Mouse (Mus musculus): Measurements from ENCODE around the gene Ptprd. TPM values are rescaled to one million over a fixed set of nuclear protein-coding genes. Genes with fewer than 3 reads are reported as not detected.

Ptprd gene
- polyA plus RNA-seq, 1 experiment from 2014 or later = 112 TPM

GRCm38 (mm10) chr4:76750709-76751108 is 1461.1 kb downstream of the Ptprd start:
- Histone ChIP-seq H3K27me3 (ENCODE audit: control insufficient read depth, insufficient read depth, low read length) (no peaks in the 10 kb centered on the region), H3K27ac (no peak overlapping the region), H3K9me3 (ENCODE audit: control insufficient read depth, low read length) (no peaks in the 10 kb centered on the region), H3K9ac (no peak overlapping the region), H3K4me3 (replicated peaks; ENCODE audit: low read length) (no peak overlapping the region), H3K36me3 (replicated peaks; ENCODE audit: control insufficient read depth, insufficient read depth) (no peaks in the 10 kb centered on the region), H3K4me1 (replicated peaks; ENCODE audit: control insufficient read depth, insufficient read depth, low read length) (no peaks in the 10 kb centered on the region), H3K4me2 (replicated peaks) (no peak overlapping the region)
- 25% methylated on average over 2 of the region's 2 CpGs for WGBS
- ATAC-seq (ENCODE audit: low FRiP score) = peak; percentile 59; the same call in 1 of the 2 replicates
- DNase-seq (ENCODE audit: low spot score) = peak; percentile 63

- no peak overlapping the region for H3K9ac ChIP-seq
- no peaks in the 10 kb centered on the region for H3K27me3 ChIP-seq (ENCODE audit: control insufficient read depth, insufficient read depth, low read length)
- ATAC-seq (ENCODE audit: low FRiP score) (no peak), DNase-seq (ENCODE audit: low spot score) (no peak)
- no peaks in the 10 kb centered on the region for H3K36me3 ChIP-seq (replicated peaks; ENCODE audit: control insufficient read depth, insufficient read depth)
- H3K9me3 ChIP-seq (ENCODE audit: control insufficient read depth, low read length) = no peaks in the 10 kb centered on the region
- H3K4me3 ChIP-seq (replicated peaks; ENCODE audit: low read length) = no peak overlapping the region
- 72% methylated on average over 1 of the region's 1 CpGs for WGBS
- H3K4me2 ChIP-seq (replicated peaks) = no peak overlapping the region
- no peak overlapping the region for H3K27ac ChIP-seq
- H3K4me1 ChIP-seq (replicated peaks; ENCODE audit: control insufficient read depth, insufficient read depth, low read length) = no peaks in the 10 kb centered on the region
Observed at GRCm38 (mm10) chr4:76735831-76736230, 1475.9 kb downstream of the Ptprd start.

DNA sequence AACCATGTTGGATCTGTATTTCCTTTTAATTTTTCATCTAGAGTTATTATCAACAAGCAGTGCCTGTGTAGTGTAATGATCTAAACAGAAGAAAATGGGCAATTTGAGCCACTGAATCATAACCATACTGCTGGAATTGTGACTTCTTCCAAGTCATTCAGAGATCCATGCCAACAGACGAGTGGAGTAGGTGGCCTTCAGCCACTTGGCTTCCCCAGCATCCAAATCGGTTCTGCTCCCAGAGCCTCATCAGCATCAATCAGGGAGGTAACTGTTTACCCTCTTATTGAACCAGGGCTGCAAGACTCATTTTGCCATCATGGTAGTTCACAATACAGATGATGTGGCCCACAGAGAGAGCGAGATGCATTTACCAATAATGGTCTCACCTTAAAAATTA is 1536.0 kb downstream of the Ptprd start:
- no peaks in the 10 kb centered on the region for H3K4me1 ChIP-seq (replicated peaks; ENCODE audit: control insufficient read depth, insufficient read depth, low read length)
- WGBS = 92% methylated on average over 3 of the region's 3 CpGs
- H3K4me3 ChIP-seq (replicated peaks; ENCODE audit: low read length) = no peak overlapping the region
- no peaks in the 10 kb centered on the region for H3K9me3 ChIP-seq (ENCODE audit: control insufficient read depth, low read length)
- no peak overlapping the region for H3K4me2 ChIP-seq (replicated peaks)
- no peaks in the 10 kb centered on the region for H3K36me3 ChIP-seq (replicated peaks; ENCODE audit: control insufficient read depth, insufficient read depth)
- H3K27ac ChIP-seq = no peak overlapping the region
- DNase-seq (ENCODE audit: low spot score) = no peak
- H3K27me3 ChIP-seq (ENCODE audit: control insufficient read depth, insufficient read depth, low read length) = no peaks in the 10 kb centered on the region
- ATAC-seq (ENCODE audit: low FRiP score) = no peak
- no peak overlapping the region for H3K9ac ChIP-seq

GRCm38 (mm10) chr4:76673224-76673623 is 1538.5 kb downstream of the Ptprd start:
- H3K9me3 ChIP-seq (ENCODE audit: control insufficient read depth, low read length) = no peaks in the 10 kb centered on the region
- H3K36me3 ChIP-seq (replicated peaks; ENCODE audit: control insufficient read depth, insufficient read depth) = no peaks in the 10 kb centered on the region
- H3K27me3 ChIP-seq (ENCODE audit: control insufficient read depth, insufficient read depth, low read length) = no peaks in the 10 kb centered on the region
- H3K4me1 ChIP-seq (replicated peaks; ENCODE audit: control insufficient read depth, insufficient read depth, low read length) = no peaks in the 10 kb centered on the region
- H3K9ac ChIP-seq = no peak overlapping the region
- no peak overlapping the region for H3K27ac ChIP-seq
- DNase-seq (ENCODE audit: low spot score) (no peak), ATAC-seq (ENCODE audit: low FRiP score) (no peak)
- no peak overlapping the region for H3K4me3 ChIP-seq (replicated peaks; ENCODE audit: low read length)
- no peak overlapping the region for H3K4me2 ChIP-seq (replicated peaks)

- H3K9me3 ChIP-seq (ENCODE audit: control insufficient read depth, low read length) = no peaks in the 10 kb centered on the region
- H3K9ac ChIP-seq = no peak overlapping the region
- ATAC-seq (ENCODE audit: low FRiP score) (no peak), DNase-seq (ENCODE audit: low spot score) (no peak)
- no peak overlapping the region for H3K4me3 ChIP-seq (replicated peaks; ENCODE audit: low read length)
- H3K27ac ChIP-seq = no peak overlapping the region
- H3K4me1 ChIP-seq (replicated peaks; ENCODE audit: control insufficient read depth, insufficient read depth, low read length) = no peaks in the 10 kb centered on the region
- H3K36me3 ChIP-seq (replicated peaks; ENCODE audit: control insufficient read depth, insufficient read depth) = no peaks in the 10 kb centered on the region
- no peaks in the 10 kb centered on the region for H3K27me3 ChIP-seq (ENCODE audit: control insufficient read depth, insufficient read depth, low read length)
- H3K4me2 ChIP-seq (replicated peaks) = no peak overlapping the region
Observed at GRCm38 (mm10) chr4:76672653-76673052, 1539.1 kb downstream of the Ptprd start.

- Histone ChIP-seq H3K27ac (no peak overlapping the region), H3K36me3 (replicated peaks; ENCODE audit: control insufficient read depth, insufficient read depth) (no peaks in the 10 kb centered on the region), H3K4me2 (replicated peaks) (no peak overlapping the region), H3K4me3 (replicated peaks; ENCODE audit: low read length) (no peak overlapping the region), H3K4me1 (replicated peaks; ENCODE audit: control insufficient read depth, insufficient read depth, low read length) (no peaks in the 10 kb centered on the region), H3K27me3 (ENCODE audit: control insufficient read depth, insufficient read depth, low read length) (no peaks in the 10 kb centered on the region), H3K9me3 (ENCODE audit: control insufficient read depth, low read length) (no peaks in the 10 kb centered on the region), H3K9ac (no peak overlapping the region)
- DNase-seq (ENCODE audit: low spot score) (no peak), ATAC-seq (ENCODE audit: low FRiP score) (no peak)
- 76% methylated on average over 4 of the region's 4 CpGs for WGBS
Observed at GRCm38 (mm10) chr4:76661725-76662124, 1550.0 kb downstream of the Ptprd start.

GRCm38 (mm10) chr4:76660146-76660545 is 1551.6 kb downstream of the Ptprd start:
- Histone ChIP-seq H3K36me3 (replicated peaks; ENCODE audit: control insufficient read depth, insufficient read depth) (no peaks in the 10 kb centered on the region), H3K27ac (no peak overlapping the region), H3K27me3 (ENCODE audit: control insufficient read depth, insufficient read depth, low read length) (no peaks in the 10 kb centered on the region), H3K9me3 (ENCODE audit: control insufficient read depth, low read length) (no peaks in the 10 kb centered on the region), H3K4me1 (replicated peaks; ENCODE audit: control insufficient read depth, insufficient read depth, low read length) (no peaks in the 10 kb centered on the region), H3K4me3 (replicated peaks; ENCODE audit: low read length) (no peak overlapping the region), H3K9ac (no peak overlapping the region), H3K4me2 (replicated peaks) (no peak overlapping the region)
- ATAC-seq (ENCODE audit: low FRiP score) (no peak), DNase-seq (ENCODE audit: low spot score) (no peak)
- 94% methylated on average over 2 of the region's 2 CpGs for WGBS

GRCm38 (mm10) chr4:76656734-76657133 is 1555.0 kb downstream of the Ptprd start:
- 81% methylated on average over 3 of the region's 3 CpGs for WGBS
- ATAC-seq (ENCODE audit: low FRiP score) = no peak
- H3K36me3 ChIP-seq (replicated peaks; ENCODE audit: control insufficient read depth, insufficient read depth) = no peaks in the 10 kb centered on the region
- no peak overlapping the region for H3K4me2 ChIP-seq (replicated peaks)
- no peaks in the 10 kb centered on the region for H3K4me1 ChIP-seq (replicated peaks; ENCODE audit: control insufficient read depth, insufficient read depth, low read length)
- no peak overlapping the region for H3K9ac ChIP-seq
- H3K4me3 ChIP-seq (replicated peaks; ENCODE audit: low read length) = no peak overlapping the region
- H3K9me3 ChIP-seq (ENCODE audit: control insufficient read depth, low read length) = no peaks in the 10 kb centered on the region
- no peak for DNase-seq (ENCODE audit: low spot score)
- no peaks in the 10 kb centered on the region for H3K27me3 ChIP-seq (ENCODE audit: control insufficient read depth, insufficient read depth, low read length)
- no peak overlapping the region for H3K27ac ChIP-seq

- DNase-seq (ENCODE audit: low spot score) (no peak), ATAC-seq (ENCODE audit: low FRiP score) (no peak)
- Histone ChIP-seq H3K4me2 (replicated peaks) (no peak overlapping the region), H3K27ac (no peak overlapping the region), H3K9ac (no peak overlapping the region), H3K9me3 (ENCODE audit: control insufficient read depth, low read length) (no peaks in the 10 kb centered on the region), H3K36me3 (replicated peaks; ENCODE audit: control insufficient read depth, insufficient read depth) (no peaks in the 10 kb centered on the region), H3K4me1 (replicated peaks; ENCODE audit: control insufficient read depth, insufficient read depth, low read length) (no peaks in the 10 kb centered on the region), H3K4me3 (replicated peaks; ENCODE audit: low read length) (no peak overlapping the region), H3K27me3 (ENCODE audit: control insufficient read depth, insufficient read depth, low read length) (no peaks in the 10 kb centered on the region)
- 88% methylated on average over 2 of the region's 2 CpGs for WGBS
Observed at GRCm38 (mm10) chr4:76652971-76653370, 1558.8 kb downstream of the Ptprd start.

DNA sequence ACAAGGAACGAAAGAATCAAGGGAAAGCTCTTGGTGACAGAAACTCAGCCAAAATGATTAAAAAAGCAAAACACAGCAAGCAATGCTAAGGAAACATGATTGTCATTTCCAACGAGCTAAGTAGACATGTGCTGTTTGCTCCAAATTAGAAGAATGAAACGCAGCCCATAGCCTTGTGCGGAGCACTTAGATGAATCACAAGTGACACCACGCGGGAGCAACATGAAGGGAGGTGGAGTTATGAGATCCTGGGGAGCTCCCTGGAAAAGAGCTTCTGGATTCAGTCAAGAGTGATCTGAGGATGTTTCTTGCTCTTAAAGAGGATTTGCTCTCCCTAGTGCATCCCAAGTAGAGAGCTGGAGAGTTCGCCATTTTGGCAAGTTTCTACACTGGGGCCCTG is 1590.0 kb downstream of the Ptprd start:
- DNase-seq (ENCODE audit: low spot score) (no peak), ATAC-seq (ENCODE audit: low FRiP score) (no peak)
- H3K27me3 ChIP-seq (ENCODE audit: control insufficient read depth, insufficient read depth, low read length) = no peaks in the 10 kb centered on the region

More for the DNA sequence above, 1590.0 kb downstream of the Ptprd start:
- Histone ChIP-seq H3K9ac (no peak overlapping the region), H3K36me3 (replicated peaks; ENCODE audit: control insufficient read depth, insufficient read depth) (no peaks in the 10 kb centered on the region), H3K4me3 (replicated peaks; ENCODE audit: low read length) (no peak overlapping the region), H3K9me3 (ENCODE audit: control insufficient read depth, low read length) (no peaks in the 10 kb centered on the region), H3K27ac (no peak overlapping the region), H3K4me1 (replicated peaks; ENCODE audit: control insufficient read depth, insufficient read depth, low read length) (no peaks in the 10 kb centered on the region), H3K4me2 (replicated peaks) (no peak overlapping the region)
- WGBS = 79% methylated on average over 7 of the region's 7 CpGs

Data from hindbrain, embryonic 14.5 days (tissue).